Mouse (Mus musculus) testis, adult 2 months (tissue): ENCODE measurements around the gene Oxsm.

ENCODE experiments used
- CTCF ChIP-seq: fragments of 200-500 bp; IDR thresholded peaks from 2 replicates; pipeline ENCODE4 v1.5.1; 2012; ENCODE audit warnings: low read depth, mild to moderate bottlenecking, inconsistent platforms, low read length, moderate library complexity; ENCODE audit not compliant: control insufficient read depth, insufficient read depth, insufficient replicate concordance
- POLR2A ChIP-seq: fragments of 200-500 bp; IDR thresholded peaks from 2 replicates; pipeline ENCODE4 v1.6.1; 2012; ENCODE audit warnings: low read depth, mild to moderate bottlenecking, inconsistent platforms, low read length, moderate library complexity; ENCODE audit not compliant: control insufficient read depth

GRCm38 (mm10) chr14:16201673-16202072 lies 47.9 kb downstream of the Oxsm start:
- no peak for TF ChIP-seq POLR2A
- no peak for TF ChIP-seq CTCF
